Mouse (Mus musculus): ENCODE measurements around the gene Tmem233. TPM values are rescaled to one million over a fixed set of nuclear protein-coding genes. Genes with fewer than 3 reads are reported as not detected.

Gene Tmem233
- polyA plus RNA-seq, 1 experiment, result not detected

DNA sequence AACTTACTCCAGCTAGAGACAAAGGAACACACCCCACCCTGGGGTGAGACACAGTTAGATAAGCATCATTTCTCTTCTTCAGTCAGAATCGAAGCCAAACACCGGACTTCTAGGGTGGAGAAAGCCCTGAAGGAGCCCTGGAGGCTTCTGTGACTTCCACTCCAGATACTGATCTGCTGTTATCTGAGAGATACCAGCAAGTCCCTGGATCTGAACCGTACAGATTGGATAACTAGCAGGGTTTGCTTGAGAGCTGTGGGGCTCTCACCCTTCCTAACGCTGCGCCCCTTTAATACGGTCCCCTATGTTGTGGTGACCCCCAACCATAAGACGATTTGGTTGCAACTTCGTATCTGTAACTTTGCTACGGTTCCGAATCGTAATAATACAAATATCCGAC is 60.9 kb downstream of the Tmem233 start:
- no peaks in the 10 kb centered on the region for H3K27me3 ChIP-seq (ENCODE audit: control insufficient read depth, insufficient read depth, low read length, poor library complexity, severe bottlenecking)
- peaks cover 36% of the 10 kb centered on the region for H3K36me3 ChIP-seq (ENCODE audit: control insufficient read depth, insufficient read depth, low read length, poor library complexity, severe bottlenecking)
- no peaks in the 10 kb centered on the region for H3K9me3 ChIP-seq (replicated peaks; ENCODE audit: control insufficient read depth, insufficient read depth, low read length, poor library complexity, severe bottlenecking)
- TF ChIP-seq CTCF (IDR thresholded peaks at IDR 0.05; ENCODE audit: low read depth, low read length), result no peak
- TF ChIP-seq POLR2A (IDR thresholded peaks at IDR 0.05; ENCODE audit: insufficient read depth, low read length), result no peak
- no peak for TF ChIP-seq EP300 (IDR thresholded peaks at IDR 0.05; ENCODE audit: insufficient read depth, low read depth, low read length)
- no peak overlapping the region for H3K4me3 ChIP-seq (ENCODE audit: low read depth, low read length)
- peaks cover 1% of the 10 kb centered on the region for H3K4me1 ChIP-seq (ENCODE audit: control insufficient read depth, insufficient read depth, low read length)
- H3K9ac ChIP-seq (ENCODE audit: low read depth, poor library complexity, severe bottlenecking), result no peak overlapping the region
- no peak overlapping the region for H3K27ac ChIP-seq (ENCODE audit: insufficient read depth, low read length)

DNA sequence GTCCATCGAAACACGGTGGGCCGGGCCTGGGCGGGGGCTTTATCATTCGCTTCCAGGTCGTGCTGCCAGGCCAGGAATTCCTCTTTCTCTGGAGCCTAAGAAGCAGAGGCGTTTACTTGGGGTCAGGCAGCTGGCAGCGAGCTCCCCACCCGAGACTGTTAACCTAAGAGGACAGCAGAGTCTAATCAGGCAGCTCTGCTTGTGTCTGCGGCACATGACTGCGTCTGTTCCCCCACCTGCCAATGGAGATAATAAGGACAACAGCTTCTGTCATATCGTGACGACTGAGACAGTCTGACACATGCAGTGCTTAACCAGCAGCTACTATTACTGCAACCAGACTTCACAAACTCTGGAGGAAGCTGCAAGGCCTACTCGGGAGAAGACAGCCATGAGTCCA is 61.5 kb downstream of the Tmem233 start:
- no peak overlapping the region for H3K27ac ChIP-seq (ENCODE audit: insufficient read depth, low read length)
- peaks cover 41% of the 10 kb centered on the region for H3K36me3 ChIP-seq (ENCODE audit: control insufficient read depth, insufficient read depth, low read length, poor library complexity, severe bottlenecking)
- peaks cover 1% of the 10 kb centered on the region for H3K4me1 ChIP-seq (ENCODE audit: control insufficient read depth, insufficient read depth, low read length)
- H3K27me3 ChIP-seq (ENCODE audit: control insufficient read depth, insufficient read depth, low read length, poor library complexity, severe bottlenecking), result no peaks in the 10 kb centered on the region
- TF ChIP-seq EP300 (IDR thresholded peaks at IDR 0.05; ENCODE audit: insufficient read depth, low read depth, low read length) (no peak), POLR2A (IDR thresholded peaks at IDR 0.05; ENCODE audit: insufficient read depth, low read length) (no peak), CTCF (IDR thresholded peaks at IDR 0.05; ENCODE audit: low read depth, low read length) (no peak)
- no peaks in the 10 kb centered on the region for H3K9me3 ChIP-seq (replicated peaks; ENCODE audit: control insufficient read depth, insufficient read depth, low read length, poor library complexity, severe bottlenecking)
- no peak overlapping the region for H3K4me3 ChIP-seq (ENCODE audit: low read depth, low read length)
- no peak overlapping the region for H3K9ac ChIP-seq (ENCODE audit: low read depth, poor library complexity, severe bottlenecking)

DNA sequence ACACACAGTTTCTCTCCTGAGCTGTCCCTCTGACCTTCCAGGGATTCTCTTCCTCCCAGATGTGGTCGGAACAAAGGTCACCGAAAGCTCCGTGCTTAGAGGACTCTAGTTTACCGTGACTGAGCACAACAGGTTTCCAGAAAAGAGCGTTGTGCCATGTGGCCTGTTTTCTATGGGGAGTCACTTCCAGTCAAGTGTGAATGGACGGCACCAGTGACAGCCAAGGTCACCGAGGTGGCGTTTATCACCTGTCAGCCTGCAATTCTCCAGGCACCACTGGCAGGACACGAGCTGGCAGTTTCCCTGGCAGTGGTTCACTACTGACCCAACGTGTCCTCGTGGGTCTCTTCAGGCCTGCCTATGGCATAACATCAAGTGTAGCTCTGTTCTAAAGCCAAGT is 63.7 kb downstream of the Tmem233 start:
- H3K9me3 ChIP-seq (replicated peaks; ENCODE audit: control insufficient read depth, insufficient read depth, low read length, poor library complexity, severe bottlenecking), result no peaks in the 10 kb centered on the region
- H3K4me1 ChIP-seq (ENCODE audit: control insufficient read depth, insufficient read depth, low read length), result peaks cover 1% of the 10 kb centered on the region
- no peaks in the 10 kb centered on the region for H3K27me3 ChIP-seq (ENCODE audit: control insufficient read depth, insufficient read depth, low read length, poor library complexity, severe bottlenecking)
- H3K4me3 ChIP-seq (ENCODE audit: low read depth, low read length), result no peak overlapping the region
- H3K27ac ChIP-seq (ENCODE audit: insufficient read depth, low read length), result no peak overlapping the region
- no peak for TF ChIP-seq CTCF (IDR thresholded peaks at IDR 0.05; ENCODE audit: low read depth, low read length)
- no peak for TF ChIP-seq EP300 (IDR thresholded peaks at IDR 0.05; ENCODE audit: insufficient read depth, low read depth, low read length)
- no peak for TF ChIP-seq POLR2A (IDR thresholded peaks at IDR 0.05; ENCODE audit: insufficient read depth, low read length)
- no peak overlapping the region for H3K9ac ChIP-seq (ENCODE audit: low read depth, poor library complexity, severe bottlenecking)
- peaks cover 51% of the 10 kb centered on the region for H3K36me3 ChIP-seq (ENCODE audit: control insufficient read depth, insufficient read depth, low read length, poor library complexity, severe bottlenecking)

DNA sequence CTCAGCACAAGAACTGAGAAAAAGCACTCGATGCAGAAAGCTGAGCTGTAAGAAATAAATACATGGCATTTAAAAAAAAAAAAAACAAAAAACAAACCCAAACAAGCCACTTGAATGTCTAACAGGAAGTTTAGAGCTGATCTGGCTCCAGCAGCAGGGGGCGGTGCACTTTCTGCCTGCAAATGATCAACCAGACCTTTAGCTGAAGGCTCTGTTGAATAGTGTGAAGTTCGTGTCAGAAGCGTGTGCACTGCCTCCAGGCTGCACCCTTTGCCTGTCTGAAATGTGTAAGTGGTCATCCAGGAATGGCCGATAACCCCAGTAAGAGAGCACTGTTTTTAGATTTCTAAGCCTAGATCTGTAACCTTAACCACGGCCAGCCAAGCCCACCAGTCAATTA is 64.3 kb downstream of the Tmem233 start:
- H3K9ac ChIP-seq (ENCODE audit: low read depth, poor library complexity, severe bottlenecking), result no peak overlapping the region
- no peak overlapping the region for H3K4me3 ChIP-seq (ENCODE audit: low read depth, low read length)
- H3K27me3 ChIP-seq (ENCODE audit: control insufficient read depth, insufficient read depth, low read length, poor library complexity, severe bottlenecking), result no peaks in the 10 kb centered on the region
- peaks cover 1% of the 10 kb centered on the region for H3K4me1 ChIP-seq (ENCODE audit: control insufficient read depth, insufficient read depth, low read length)
- TF ChIP-seq EP300 (IDR thresholded peaks at IDR 0.05; ENCODE audit: insufficient read depth, low read depth, low read length), result no peak
- peak; percentile 25 for TF ChIP-seq CTCF (IDR thresholded peaks at IDR 0.05; ENCODE audit: low read depth, low read length)
- no peak overlapping the region for H3K27ac ChIP-seq (ENCODE audit: insufficient read depth, low read length)
- H3K9me3 ChIP-seq (replicated peaks; ENCODE audit: control insufficient read depth, insufficient read depth, low read length, poor library complexity, severe bottlenecking), result no peaks in the 10 kb centered on the region
- H3K36me3 ChIP-seq (ENCODE audit: control insufficient read depth, insufficient read depth, low read length, poor library complexity, severe bottlenecking), result peaks cover 56% of the 10 kb centered on the region

DNA sequence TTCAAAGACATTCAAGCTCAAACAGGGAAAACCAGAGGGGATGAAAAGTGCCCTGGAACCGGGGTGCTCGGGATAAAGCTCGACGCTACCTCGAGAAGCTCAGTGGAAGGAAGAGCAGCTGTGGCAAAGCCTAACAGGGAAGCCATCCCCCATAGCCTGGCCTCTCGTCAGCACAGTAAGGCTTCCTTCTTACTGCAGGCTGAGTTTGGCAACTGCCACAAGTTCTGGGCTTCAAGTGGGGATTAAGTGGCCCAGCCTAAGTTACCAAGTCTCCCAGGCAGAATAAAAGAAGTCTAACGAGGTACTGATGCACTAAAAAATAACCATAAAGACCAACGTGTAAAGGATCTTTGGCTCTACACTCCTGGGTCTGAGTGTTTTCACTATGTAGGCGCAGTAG is 64.8 kb downstream of the Tmem233 start:
- H3K9ac ChIP-seq (ENCODE audit: low read depth, poor library complexity, severe bottlenecking), result no peak overlapping the region
- peaks cover 59% of the 10 kb centered on the region for H3K36me3 ChIP-seq (ENCODE audit: control insufficient read depth, insufficient read depth, low read length, poor library complexity, severe bottlenecking)
- peaks cover 1% of the 10 kb centered on the region for H3K4me1 ChIP-seq (ENCODE audit: control insufficient read depth, insufficient read depth, low read length)
- no peaks in the 10 kb centered on the region for H3K27me3 ChIP-seq (ENCODE audit: control insufficient read depth, insufficient read depth, low read length, poor library complexity, severe bottlenecking)
- H3K4me3 ChIP-seq (ENCODE audit: low read depth, low read length), result no peak overlapping the region
- H3K9me3 ChIP-seq (replicated peaks; ENCODE audit: control insufficient read depth, insufficient read depth, low read length, poor library complexity, severe bottlenecking), result no peaks in the 10 kb centered on the region
- H3K27ac ChIP-seq (ENCODE audit: insufficient read depth, low read length), result no peak overlapping the region
- TF ChIP-seq POLR2A (IDR thresholded peaks at IDR 0.05; ENCODE audit: insufficient read depth, low read length) (no peak), CTCF (IDR thresholded peaks at IDR 0.05; ENCODE audit: low read depth, low read length) (no peak), EP300 (IDR thresholded peaks at IDR 0.05; ENCODE audit: insufficient read depth, low read depth, low read length) (no peak)

DNA sequence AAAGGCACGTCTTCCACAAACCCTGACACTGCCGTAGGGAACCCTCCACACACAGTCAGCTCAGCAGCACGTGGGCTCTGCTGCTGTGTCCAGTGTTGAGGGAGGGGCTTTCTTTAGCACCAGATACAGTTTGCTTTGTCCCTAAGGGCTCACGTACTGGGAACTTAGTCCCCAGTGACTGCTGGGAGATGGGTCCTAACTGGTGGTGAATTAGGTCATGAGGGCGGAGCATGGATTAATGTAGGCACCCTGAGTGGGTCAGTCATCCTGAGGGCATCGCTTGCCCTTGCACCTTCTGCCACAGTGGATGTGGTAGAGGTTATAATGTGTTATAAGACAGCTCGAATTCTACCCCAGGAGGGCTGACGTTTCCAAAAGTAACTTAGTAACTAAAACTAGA is 65.7 kb downstream of the Tmem233 start:
- H3K27ac ChIP-seq (ENCODE audit: insufficient read depth, low read length), result no peak overlapping the region
- no peak overlapping the region for H3K4me3 ChIP-seq (ENCODE audit: low read depth, low read length)
- no peaks in the 10 kb centered on the region for H3K4me1 ChIP-seq (ENCODE audit: control insufficient read depth, insufficient read depth, low read length)
- no peak overlapping the region for H3K9ac ChIP-seq (ENCODE audit: low read depth, poor library complexity, severe bottlenecking)
- no peak for TF ChIP-seq EP300 (IDR thresholded peaks at IDR 0.05; ENCODE audit: insufficient read depth, low read depth, low read length)
- no peak for TF ChIP-seq CTCF (IDR thresholded peaks at IDR 0.05; ENCODE audit: low read depth, low read length)
- no peak for TF ChIP-seq POLR2A (IDR thresholded peaks at IDR 0.05; ENCODE audit: insufficient read depth, low read length)
- no peaks in the 10 kb centered on the region for H3K9me3 ChIP-seq (replicated peaks; ENCODE audit: control insufficient read depth, insufficient read depth, low read length, poor library complexity, severe bottlenecking)
- no peaks in the 10 kb centered on the region for H3K27me3 ChIP-seq (ENCODE audit: control insufficient read depth, insufficient read depth, low read length, poor library complexity, severe bottlenecking)
- H3K36me3 ChIP-seq (ENCODE audit: control insufficient read depth, insufficient read depth, low read length, poor library complexity, severe bottlenecking), result peaks cover 59% of the 10 kb centered on the region

Measured in ES-Bruce4 (cell line).